Mouse (Mus musculus) liver, postnatal 0 days (tissue): Measurements from ENCODE around the gene Eya2.

Source experiments
- CTCF ChIP-seq: sonication (generic); IDR thresholded peaks from 2 replicates; pipeline ENCODE4 v1.5.1; 2016; ENCODE audit warnings: antibody characterized with exemption, low read depth
- EP300 ChIP-seq: IDR thresholded peaks from 2 replicates; pipeline ENCODE4 v1.6.1; 2016; ENCODE audit warnings: antibody characterized with exemption, low read depth, mild to moderate bottlenecking

GRCm38 (mm10) chr2:165820073-165820472 is 225.2 kb downstream of the Eya2 start:
- TF ChIP-seq CTCF: no peak
- no peak for TF ChIP-seq EP300
